In genomic region chr10:42105083-42105482, GRCm38 (mm10) we compare ENCODE assay signal across 18 mouse cellular contexts.
"Had no signal": no experiment of that assay in that cellular context is flagged by ENCODE, and none has a peak within 500 bp of the region (broad histone marks: within the 10 kb centered on the region; RNA-seq: fewer than 3 reads in every experiment).

No protein-coding gene starts in this region.

- H3K4me3 ChIP-seq: midbrain, embryonic 10.5 days; midbrain, embryonic 12.5 days; myocyte; neural tube, embryonic 13.5 days; neural tube, embryonic 15.5 days had no signal

- H3K27me3 ChIP-seq: neural tube, embryonic 13.5 days; neural tube, embryonic 15.5 days had no signal

- H3K27ac ChIP-seq: midbrain, embryonic 10.5 days; midbrain, embryonic 12.5 days; neural tube, embryonic 13.5 days; neural tube, embryonic 15.5 days had no signal

- DNase-seq: lung, adult 18-20 months; lung, embryonic 14.5 days; lung, postnatal 10 days; lung, postnatal 4 days; midbrain, embryonic 14.5 days; retina, postnatal 1 day; right cerebral cortex, adult 18-20 months; right cerebral cortex, postnatal 25 days; right cerebral cortex, postnatal 4 days; spleen, adult 18-20 months; thymus, adult 18-20 months; thymus, postnatal 14 days; thymus, postnatal 36 days had no signal
